Mouse (Mus musculus) cerebellum, adult 2 months (tissue): ENCODE results near the gene Rai1.

ENCODE experiments used
- CTCF ChIP-seq: fragments of 200-500 bp; IDR thresholded peaks from 2 replicates; pipeline ENCODE4 v1.5.1; 2011; ENCODE audit warnings: low read depth, mild to moderate bottlenecking, control low read depth, low read length, moderate library complexity, borderline replicate concordance; ENCODE audit not compliant: insufficient read depth
- POLR2A ChIP-seq: fragments of 200-500 bp; IDR thresholded peaks from 2 replicates; pipeline ENCODE4 v1.6.1; 2011; ENCODE audit warnings: low read length, control low read depth, borderline replicate concordance; ENCODE audit not compliant: insufficient read depth

- TF ChIP-seq POLR2A (no peak), CTCF (no peak)
Observed at GRCm38 (mm10) chr11:60209933-60210249, 105.1 kb downstream of the Rai1 start.
